Mouse (Mus musculus): ENCODE measurements around the gene Sdhb. TPM values are rescaled to one million over a fixed set of nuclear protein-coding genes. Genes with fewer than 3 reads are reported as not detected.

Sdhb gene
- polyA plus RNA-seq, 1 experiment from 2014 or later: 530 TPM

DNA sequence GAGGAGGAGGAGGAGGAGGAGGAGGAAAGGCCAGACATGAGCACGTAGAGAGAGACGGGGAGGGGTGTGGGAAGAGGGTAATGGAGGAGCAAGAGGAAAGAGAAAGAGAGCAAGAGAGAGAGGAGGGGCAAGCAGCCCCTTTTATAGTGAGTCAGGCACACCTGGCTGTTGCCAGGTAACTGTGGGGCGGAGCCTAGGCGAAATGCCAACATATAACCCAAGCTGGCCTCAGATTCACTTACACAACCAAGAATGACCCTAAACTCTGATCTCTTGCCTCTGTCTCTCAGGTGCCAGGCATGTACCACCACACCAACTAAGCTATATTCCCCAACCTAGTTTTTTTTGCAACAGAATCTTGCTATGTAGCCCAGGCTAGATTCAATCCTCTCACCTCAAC, 21.8 kb downstream of the Sdhb start:
- H3K9me3 ChIP-seq (ENCODE audit: control insufficient read depth, low read length): no peaks in the 10 kb centered on the region
- no peak overlapping the region for H3K4me3 ChIP-seq (ENCODE audit: low read length)
- ATAC-seq: no peak
- H3K27me3 ChIP-seq (replicated peaks; ENCODE audit: control insufficient read depth, insufficient read depth, low read length): no peaks in the 10 kb centered on the region
- 0 out of 2 replicates have a peak overlapping the region, but pooled peaks have one; percentile 48 for H3K27ac ChIP-seq (ENCODE audit: low read depth, low read length)
- WGBS: 60% methylated on average over 4 of the region's 4 CpGs
- peaks cover 14% of the 10 kb centered on the region for H3K36me3 ChIP-seq (ENCODE audit: control insufficient read depth, insufficient read depth, low read length)
- H3K4me1 ChIP-seq (ENCODE audit: control insufficient read depth, insufficient read depth, low read depth, low read length): peaks cover 8% of the 10 kb centered on the region
- H3K9ac ChIP-seq (ENCODE audit: low read depth, low read length): no peak overlapping the region
- H3K4me2 ChIP-seq (ENCODE audit: low read length): no peak overlapping the region

DNA sequence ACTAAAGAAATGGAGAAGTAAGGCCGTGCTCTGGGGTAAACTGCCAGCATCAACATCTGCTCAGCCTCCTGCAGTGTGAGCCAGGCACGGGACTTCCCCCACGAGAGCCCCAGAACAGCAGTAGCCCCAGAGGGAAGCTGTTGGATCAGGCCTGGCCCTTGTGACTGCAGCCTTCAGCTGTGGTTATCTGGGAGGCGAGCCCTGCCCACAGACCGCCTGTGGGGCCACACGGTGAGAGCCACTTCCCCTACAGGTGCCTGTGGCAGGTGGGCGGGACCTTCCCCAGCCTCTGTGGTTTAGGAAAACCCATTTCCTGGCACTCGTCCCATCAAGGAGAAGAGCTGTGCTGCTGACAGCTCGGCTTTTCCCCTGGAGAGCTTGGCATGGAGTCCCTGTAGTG, 22.4 kb downstream of the Sdhb start:
- Histone ChIP-seq H3K27ac (ENCODE audit: low read depth, low read length) (peak overlapping the region; percentile 48; the same call in 1 of the 2 replicates), H3K36me3 (ENCODE audit: control insufficient read depth, insufficient read depth, low read length) (peaks cover 14% of the 10 kb centered on the region), H3K4me1 (ENCODE audit: control insufficient read depth, insufficient read depth, low read depth, low read length) (peaks cover 14% of the 10 kb centered on the region), H3K9ac (ENCODE audit: low read depth, low read length) (peak overlapping the region; percentile 43), H3K9me3 (ENCODE audit: control insufficient read depth, low read length) (no peaks in the 10 kb centered on the region), H3K4me2 (ENCODE audit: low read length) (no peak overlapping the region), H3K27me3 (replicated peaks; ENCODE audit: control insufficient read depth, insufficient read depth, low read length) (no peaks in the 10 kb centered on the region), H3K4me3 (ENCODE audit: low read length) (no peak overlapping the region)
- WGBS: 13% methylated on average over 9 of the region's 9 CpGs
- ATAC-seq: no peak

GRCm38 (mm10) chr4:140984544-140984943, 23.5 kb downstream of the Sdhb start:
- WGBS: 83% methylated on average over 6 of the region's 6 CpGs
- H3K4me2 ChIP-seq (ENCODE audit: low read length): no peak overlapping the region
- no peaks in the 10 kb centered on the region for H3K27me3 ChIP-seq (replicated peaks; ENCODE audit: control insufficient read depth, insufficient read depth, low read length)
- H3K9ac ChIP-seq (ENCODE audit: low read depth, low read length): no peak overlapping the region
- H3K4me3 ChIP-seq (ENCODE audit: low read length): no peak overlapping the region
- no peak for ATAC-seq
- H3K36me3 ChIP-seq (ENCODE audit: control insufficient read depth, insufficient read depth, low read length): peaks cover 3% of the 10 kb centered on the region; the same call in 1 of the 2 replicates
- H3K4me1 ChIP-seq (ENCODE audit: control insufficient read depth, insufficient read depth, low read depth, low read length): peaks cover 25% of the 10 kb centered on the region
- H3K9me3 ChIP-seq (ENCODE audit: control insufficient read depth, low read length): no peaks in the 10 kb centered on the region
- no peak overlapping the region for H3K27ac ChIP-seq (ENCODE audit: low read depth, low read length)

DNA sequence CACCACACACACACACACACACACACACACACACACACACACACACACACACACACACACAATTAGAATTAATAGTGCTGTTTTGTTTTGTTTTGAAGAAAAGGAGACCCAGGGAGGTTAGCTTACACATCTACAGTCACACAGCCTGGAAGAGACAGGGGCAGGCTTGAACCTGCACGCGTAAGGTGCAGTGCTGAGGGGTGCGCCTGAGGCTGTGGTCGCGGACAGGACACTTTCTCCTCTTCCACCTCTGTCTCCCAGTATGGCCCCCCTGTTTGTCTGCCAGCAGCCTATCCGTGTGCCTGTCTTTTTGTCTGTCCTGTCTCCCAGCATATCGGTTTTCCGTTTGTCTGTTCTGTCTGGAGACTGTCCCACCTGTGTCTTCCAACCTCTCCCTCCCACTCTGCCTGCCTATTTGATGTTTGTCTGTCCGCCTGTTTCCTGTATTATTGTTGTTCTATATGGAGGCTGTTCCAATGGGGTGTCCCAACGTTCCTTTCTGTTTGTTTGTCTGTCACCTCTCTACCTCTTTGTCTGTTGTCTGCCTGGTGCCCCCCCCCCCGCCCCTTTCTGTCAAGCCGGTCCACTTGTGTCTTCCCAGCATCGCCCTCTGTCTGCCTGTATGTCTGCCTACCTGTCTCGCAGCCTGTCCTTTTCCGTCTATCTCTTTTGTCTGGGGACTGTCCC, 25.2 kb downstream of the Sdhb start:
- Histone ChIP-seq H3K4me1 (ENCODE audit: control insufficient read depth, insufficient read depth, low read depth, low read length) (peaks cover 30% of the 10 kb centered on the region), H3K27me3 (replicated peaks; ENCODE audit: control insufficient read depth, insufficient read depth, low read length) (no peaks in the 10 kb centered on the region), H3K9me3 (ENCODE audit: control insufficient read depth, low read length) (no peaks in the 10 kb centered on the region), H3K4me3 (ENCODE audit: low read length) (peak overlapping the region; percentile 86), H3K9ac (ENCODE audit: low read depth, low read length) (peak overlapping the region; percentile 98), H3K4me2 (ENCODE audit: low read length) (peak overlapping the region; percentile 59), H3K27ac (ENCODE audit: low read depth, low read length) (peak overlapping the region; percentile 83), H3K36me3 (ENCODE audit: control insufficient read depth, insufficient read depth, low read length) (no peaks in the 10 kb centered on the region)
- ATAC-seq: peak; percentile 34
- WGBS: 20% methylated on average over 15 of the region's 15 CpGs

- Histone ChIP-seq H3K27ac (ENCODE audit: low read depth, low read length) (peak within 1 kb of the TSS; percentile 83), H3K4me1 (ENCODE audit: control insufficient read depth, insufficient read depth, low read depth, low read length) (peaks cover 30% of the 10 kb centered on the region), H3K4me3 (ENCODE audit: low read length) (peak within 1 kb of the TSS; percentile 86), H3K9me3 (ENCODE audit: control insufficient read depth, low read length) (no peaks in the 10 kb centered on the region), H3K9ac (ENCODE audit: low read depth, low read length) (peak within 1 kb of the TSS; percentile 98), H3K36me3 (ENCODE audit: control insufficient read depth, insufficient read depth, low read length) (no peaks in the 10 kb centered on the region), H3K4me2 (ENCODE audit: low read length) (peak within 1 kb of the TSS; percentile 59), H3K27me3 (replicated peaks; ENCODE audit: control insufficient read depth, insufficient read depth, low read length) (no peaks in the 10 kb centered on the region)
- peak; percentile 89 for ATAC-seq
- WGBS: 0% methylated on average over 38 of the region's 58 CpGs
These were observed 25.9 kb downstream of the Sdhb start, which contains the start of gene Atp13a2 for GRCm38 (mm10) chr4:140986711-140987395. Gene Atp13a2, plus strand, starts transcription at chr4:140986873.

- ATAC-seq: 0 out of 2 replicates have a peak, but pooled peaks have one; percentile 6
- WGBS: 20% methylated on average over 7 of the region's 7 CpGs
- peak overlapping the region; percentile 86 for H3K4me3 ChIP-seq (ENCODE audit: low read length)
- no peaks in the 10 kb centered on the region for H3K9me3 ChIP-seq (ENCODE audit: control insufficient read depth, low read length)
- peak overlapping the region; percentile 83 for H3K27ac ChIP-seq (ENCODE audit: low read depth, low read length)
- peaks cover 30% of the 10 kb centered on the region for H3K4me1 ChIP-seq (ENCODE audit: control insufficient read depth, insufficient read depth, low read depth, low read length)
- H3K27me3 ChIP-seq (replicated peaks; ENCODE audit: control insufficient read depth, insufficient read depth, low read length): no peaks in the 10 kb centered on the region
- H3K9ac ChIP-seq (ENCODE audit: low read depth, low read length): peak overlapping the region; percentile 98
- peaks cover 4% of the 10 kb centered on the region for H3K36me3 ChIP-seq (ENCODE audit: control insufficient read depth, insufficient read depth, low read length)
- H3K4me2 ChIP-seq (ENCODE audit: low read length): peak overlapping the region; percentile 59
These were observed 26.5 kb downstream of the Sdhb start for GRCm38 (mm10) chr4:140987476-140987875.

DNA sequence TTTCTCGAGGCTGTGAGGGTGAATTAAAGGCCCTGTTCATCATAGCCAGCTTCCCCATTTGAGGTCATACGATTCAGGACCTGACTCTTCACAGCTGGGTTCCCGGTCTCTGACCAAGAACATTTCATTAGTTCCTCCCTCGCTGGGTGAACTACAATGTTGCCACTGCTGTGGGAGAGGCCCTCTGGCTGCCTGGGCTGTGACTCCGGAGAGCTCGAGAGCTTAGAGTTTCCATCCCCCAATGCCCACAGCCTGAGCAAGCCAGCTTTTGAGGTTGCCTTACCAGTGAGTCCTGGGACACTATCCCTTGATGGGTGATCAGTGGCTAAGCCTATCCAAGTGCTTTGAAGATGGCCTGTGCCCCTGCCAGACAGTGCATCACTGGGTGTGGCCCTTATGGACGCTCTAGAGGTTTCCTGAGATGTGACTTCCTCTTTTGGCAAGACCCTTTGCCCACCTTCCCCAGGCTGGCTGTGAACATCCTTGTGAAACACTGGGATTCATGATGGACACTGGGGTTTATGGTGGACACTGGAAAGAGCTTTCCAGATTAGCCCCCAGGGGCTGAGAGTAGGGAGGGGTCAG, 27.8 kb downstream of the Sdhb start:
- Histone ChIP-seq H3K27ac (ENCODE audit: low read depth, low read length) (no peak overlapping the region), H3K4me1 (ENCODE audit: control insufficient read depth, insufficient read depth, low read depth, low read length) (peaks cover 27% of the 10 kb centered on the region), H3K27me3 (replicated peaks; ENCODE audit: control insufficient read depth, insufficient read depth, low read length) (no peaks in the 10 kb centered on the region), H3K9me3 (ENCODE audit: control insufficient read depth, low read length) (no peaks in the 10 kb centered on the region), H3K4me3 (ENCODE audit: low read length) (no peak overlapping the region; the same call in 1 of the 2 replicates), H3K4me2 (ENCODE audit: low read length) (peak overlapping the region; percentile 59), H3K9ac (ENCODE audit: low read depth, low read length) (peak overlapping the region; percentile 29; the same call in 1 of the 2 replicates), H3K36me3 (ENCODE audit: control insufficient read depth, insufficient read depth, low read length) (peaks cover 10% of the 10 kb centered on the region)
- WGBS: 54% methylated on average over 7 of the region's 7 CpGs
- ATAC-seq: no peak

GRCm38 (mm10) chr4:140989447-140989846, 28.4 kb downstream of the Sdhb start:
- 85% methylated on average over 14 of the region's 14 CpGs for WGBS
- Histone ChIP-seq H3K27ac (ENCODE audit: low read depth, low read length) (no peak overlapping the region), H3K4me3 (ENCODE audit: low read length) (no peak overlapping the region), H3K9me3 (ENCODE audit: control insufficient read depth, low read length) (no peaks in the 10 kb centered on the region), H3K36me3 (ENCODE audit: control insufficient read depth, insufficient read depth, low read length) (peaks cover 16% of the 10 kb centered on the region), H3K4me1 (ENCODE audit: control insufficient read depth, insufficient read depth, low read depth, low read length) (peaks cover 27% of the 10 kb centered on the region), H3K27me3 (replicated peaks; ENCODE audit: control insufficient read depth, insufficient read depth, low read length) (no peaks in the 10 kb centered on the region), H3K4me2 (ENCODE audit: low read length) (no peak overlapping the region; the same call in 1 of the 2 replicates), H3K9ac (ENCODE audit: low read depth, low read length) (no peak overlapping the region; the same call in 1 of the 2 replicates)
- no peak for ATAC-seq

GRCm38 (mm10) chr4:140992215-140992614, 31.2 kb downstream of the Sdhb start:
- Histone ChIP-seq H3K27me3 (replicated peaks; ENCODE audit: control insufficient read depth, insufficient read depth, low read length) (no peaks in the 10 kb centered on the region), H3K36me3 (ENCODE audit: control insufficient read depth, insufficient read depth, low read length) (peaks cover 44% of the 10 kb centered on the region), H3K4me3 (ENCODE audit: low read length) (no peak overlapping the region), H3K27ac (ENCODE audit: low read depth, low read length) (no peak overlapping the region), H3K4me2 (ENCODE audit: low read length) (no peak overlapping the region), H3K4me1 (ENCODE audit: control insufficient read depth, insufficient read depth, low read depth, low read length) (peaks cover 27% of the 10 kb centered on the region), H3K9me3 (ENCODE audit: control insufficient read depth, low read length) (no peaks in the 10 kb centered on the region), H3K9ac (ENCODE audit: low read depth, low read length) (no peak overlapping the region)
- ATAC-seq: no peak
- WGBS: 79% methylated on average over 20 of the region's 20 CpGs

Data from hindbrain, embryonic 16.5 days (tissue).